Mouse (Mus musculus): ENCODE measurements around the gene Slc36a4.

The Slc36a4 gene

DNA sequence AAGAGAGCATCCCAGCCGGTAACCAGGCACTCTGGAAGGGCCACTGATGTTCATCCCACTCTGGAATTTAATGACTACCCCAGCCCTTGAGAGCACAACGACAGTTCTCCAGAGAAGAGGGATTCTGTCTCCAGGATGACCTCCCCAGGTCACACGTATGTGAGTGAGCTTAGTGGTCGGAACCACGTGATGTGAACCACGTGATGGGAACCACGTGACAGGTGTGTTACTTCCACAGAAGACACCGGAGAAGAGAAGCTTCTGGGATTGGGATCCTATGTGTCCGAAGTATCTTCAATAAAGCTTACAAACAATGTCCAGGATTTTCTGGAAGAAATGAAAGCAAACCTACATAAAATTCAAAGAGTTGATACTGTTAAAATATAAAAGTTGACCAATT lies 82.5 kb downstream of the Slc36a4 start:
- DNase-seq (ENCODE audit: extremely low read depth, insufficient read length, low spot score), result no peak

Data from 3134 (cell line).